Mouse (Mus musculus) bone marrow macrophage, adult 2 months (primary cell): ENCODE measurements around the gene Slc39a3.

Source experiments
- CTCF ChIP-seq: IDR thresholded peaks from 2 replicates; pipeline ENCODE4 v1.5.1; 2012; ENCODE audit warnings: low read depth, mild to moderate bottlenecking, low read length, moderate library complexity
- POLR2A ChIP-seq: IDR thresholded peaks from 2 replicates; pipeline ENCODE4 v1.6.1; 2012; ENCODE audit warnings: mild to moderate bottlenecking, low read depth, low read length, borderline replicate concordance

GRCm38 (mm10) chr10:80993276-80993675 lies 44.0 kb downstream of the Slc39a3 start:
- TF ChIP-seq POLR2A (no peak), CTCF (no peak)
